Mouse (Mus musculus) kidney, postnatal 4 days (tissue): ENCODE measurements around the gene Sftpa1.

Experiments used
- DNase-seq, 2 experiments: peaks; one replicate each; pipeline ENCODE4 v3.0.0; 2021; ENCODE audit warnings: mixed read lengths in 2 of 2

The Sftpa1 gene

GRCm38 (mm10) chr14:41162663-41163062 is 31.1 kb downstream of the Sftpa1 start:
- peak; percentile 68 to 72 for DNase-seq

- DNase-seq, result no peak
These were observed 35.7 kb downstream of the Sftpa1 start for GRCm38 (mm10) chr14:41167278-41167677.

- DNase-seq, result no peak
These were observed 37.0 kb downstream of the Sftpa1 start for GRCm38 (mm10) chr14:41168567-41168966.

GRCm38 (mm10) chr14:41170514-41170913 is 38.9 kb downstream of the Sftpa1 start:
- DNase-seq, result no peak

- DNase-seq, result no peak
These were observed 43.2 kb downstream of the Sftpa1 start for GRCm38 (mm10) chr14:41174802-41175201.

DNA sequence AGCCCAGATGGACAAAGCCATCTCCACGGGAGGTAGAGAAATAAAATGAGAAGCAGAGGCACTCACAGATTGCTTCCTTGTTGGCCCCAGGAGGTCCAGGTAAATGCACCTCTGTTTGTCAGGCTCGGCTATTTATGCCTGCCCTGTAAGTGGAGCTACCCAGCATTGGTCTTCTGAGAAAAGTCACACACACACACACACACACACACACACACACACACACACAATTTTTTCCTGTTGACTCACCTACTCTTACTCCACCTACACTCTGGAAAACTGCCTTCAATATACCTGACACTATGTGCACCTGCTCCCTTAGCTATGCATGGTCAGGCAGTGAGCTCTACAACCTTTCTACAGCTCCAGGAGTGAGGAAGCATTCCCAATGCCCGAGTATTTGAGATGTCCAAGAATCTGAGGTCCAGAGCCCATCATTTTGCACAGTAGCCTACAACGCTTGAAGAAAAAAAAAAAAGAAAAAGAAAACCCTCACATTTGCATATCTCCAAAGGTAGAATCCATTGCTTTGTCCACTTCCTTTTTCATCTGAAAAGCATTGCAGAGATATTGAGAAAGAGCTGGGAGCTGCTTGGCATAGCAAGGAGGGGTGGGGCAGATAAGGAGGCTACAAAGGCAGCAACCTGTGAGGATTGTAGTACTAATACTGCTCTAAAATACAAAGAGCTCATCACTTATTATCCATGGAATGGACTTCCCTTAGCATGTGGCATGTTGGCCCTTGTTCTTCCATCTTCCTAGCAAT is 53.7 kb downstream of the Sftpa1 start, which contains the start of gene Sftpd:
Gene Sftpd, minus strand, starts transcription at position 91 of the 763 bp plus-strand sequence.
- DNase-seq, result no peak
